Mouse (Mus musculus): ENCODE measurements at regions not wholly inside any gene's neighbourhood (a gene's known extent, or its start where the extent isn't known, plus 50 kb on each side); places are given as distances from the start of the nearest gene placed in this dataset.

- TF ChIP-seq CTCF (IDR thresholded peaks at IDR 0.05; ENCODE audit: low read depth, low read length) (no peak), GATA1 (IDR thresholded peaks at IDR 0.05; ENCODE audit: borderline replicate concordance, low read length) (no peak)
Observed at GRCm38 (mm10) chr9:41583276-41583675, 421.8 kb upstream of the Ubash3b start.

All from G1E (cell line).